Mouse (Mus musculus): ENCODE measurements around the gene Klhl35. TPM values are rescaled to one million over a fixed set of nuclear protein-coding genes. Genes with fewer than 3 reads are reported as not detected.

The Klhl35 gene
- polyA plus RNA-seq, 1 experiment: not detected

DNA sequence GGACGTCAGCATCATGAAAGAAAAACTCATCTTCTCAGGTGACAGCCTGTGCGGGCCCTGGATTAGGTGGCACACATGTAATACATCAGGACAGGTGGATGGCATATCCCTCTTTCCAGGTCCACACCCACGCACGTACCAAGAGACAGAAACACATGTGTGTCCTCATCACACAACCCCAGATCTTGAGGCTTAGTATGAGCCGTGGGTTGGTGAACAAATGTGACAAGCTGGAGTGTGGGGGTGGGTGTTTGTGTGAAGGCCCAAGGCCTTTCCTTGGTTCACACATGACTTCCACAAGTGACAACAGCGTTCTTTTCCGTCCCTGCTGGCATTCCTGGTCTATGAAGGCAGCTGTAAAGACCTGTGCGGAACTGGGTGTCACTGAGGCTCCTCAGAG is 7.0 kb upstream of the Klhl35 start:
- 82% methylated on average over 8 of the region's 8 CpGs for WGBS
- TF ChIP-seq CTCF (IDR thresholded peaks at IDR 0.05; ENCODE audit: control insufficient read depth, insufficient read depth, low read length): no peak
- no peak for TF ChIP-seq POLR2A (IDR thresholded peaks at IDR 0.05; ENCODE audit: borderline replicate concordance, control insufficient read depth, low read depth, low read length)
- H3K4me3 ChIP-seq (replicated peaks; ENCODE audit: control insufficient read depth, low read depth, low read length): no peak overlapping the region

GRCm38 (mm10) chr7:99459888-99460652 is 5.7 kb upstream of the Klhl35 start:
- Histone ChIP-seq H3K4me1 (ENCODE audit: control insufficient read depth, insufficient read depth, low read length) (no peaks in the 10 kb centered on the region), H3K27ac (ENCODE audit: control insufficient read depth, insufficient read depth, low read depth, low read length, poor library complexity) (no peak overlapping the region), H3K4me3 (replicated peaks; ENCODE audit: control insufficient read depth, low read depth, low read length) (no peak overlapping the region)
- no peak for TF ChIP-seq POLR2A (IDR thresholded peaks at IDR 0.05; ENCODE audit: borderline replicate concordance, control insufficient read depth, low read depth, low read length)
- 75% methylated on average over 15 of the region's 15 CpGs for WGBS

More for the DNA sequence above, 7.0 kb upstream of the Klhl35 start:
- H3K27ac ChIP-seq (ENCODE audit: control insufficient read depth, insufficient read depth, low read depth, low read length, poor library complexity): no peak overlapping the region
- no peaks in the 10 kb centered on the region for H3K4me1 ChIP-seq (ENCODE audit: control insufficient read depth, insufficient read depth, low read length)

DNA sequence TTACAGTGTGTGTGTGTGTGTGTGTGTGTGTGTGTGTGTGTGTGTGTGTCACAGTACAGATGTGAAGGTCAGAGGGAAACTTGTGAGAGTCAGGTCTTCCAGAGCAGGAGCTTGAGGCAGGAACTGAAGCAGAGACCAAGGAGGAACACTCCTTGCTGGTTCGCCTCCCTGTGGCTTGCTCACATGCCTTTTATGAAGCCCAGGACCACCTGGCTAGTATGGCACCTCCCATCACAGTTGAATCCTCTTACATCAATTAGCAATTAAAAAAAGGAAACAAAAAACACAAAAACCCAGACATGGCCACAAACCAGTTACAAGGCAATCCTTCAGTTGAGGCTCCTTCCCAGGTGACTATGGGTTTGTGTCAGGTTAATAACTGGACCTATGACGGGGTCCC is 2.7 kb upstream of the Klhl35 start:
- Histone ChIP-seq H3K4me3 (replicated peaks; ENCODE audit: control insufficient read depth, low read depth, low read length) (no peak overlapping the region), H3K27ac (ENCODE audit: control insufficient read depth, insufficient read depth, low read depth, low read length, poor library complexity) (no peak overlapping the region), H3K4me1 (ENCODE audit: control insufficient read depth, insufficient read depth, low read length) (peaks cover 2% of the 10 kb centered on the region)
- WGBS: 65% methylated on average over 2 of the region's 2 CpGs
- TF ChIP-seq CTCF (IDR thresholded peaks at IDR 0.05; ENCODE audit: control insufficient read depth, insufficient read depth, low read length) (no peak), POLR2A (IDR thresholded peaks at IDR 0.05; ENCODE audit: borderline replicate concordance, control insufficient read depth, low read depth, low read length) (no peak)

GRCm38 (mm10) chr7:99467916-99468282 is 2.1 kb downstream of the Klhl35 start:
- peaks cover 2% of the 10 kb centered on the region for H3K4me1 ChIP-seq (ENCODE audit: control insufficient read depth, insufficient read depth, low read length)
- H3K27ac ChIP-seq (ENCODE audit: control insufficient read depth, insufficient read depth, low read depth, low read length, poor library complexity): peak overlapping the region; percentile 95
- TF ChIP-seq CTCF (IDR thresholded peaks at IDR 0.05; ENCODE audit: control insufficient read depth, insufficient read depth, low read length): no peak
- TF ChIP-seq POLR2A (IDR thresholded peaks at IDR 0.05; ENCODE audit: borderline replicate concordance, control insufficient read depth, low read depth, low read length): no peak
- peak overlapping the region; percentile 75 for H3K4me3 ChIP-seq (replicated peaks; ENCODE audit: control insufficient read depth, low read depth, low read length)
- WGBS: 1% methylated on average over 11 of the region's 11 CpGs

DNA sequence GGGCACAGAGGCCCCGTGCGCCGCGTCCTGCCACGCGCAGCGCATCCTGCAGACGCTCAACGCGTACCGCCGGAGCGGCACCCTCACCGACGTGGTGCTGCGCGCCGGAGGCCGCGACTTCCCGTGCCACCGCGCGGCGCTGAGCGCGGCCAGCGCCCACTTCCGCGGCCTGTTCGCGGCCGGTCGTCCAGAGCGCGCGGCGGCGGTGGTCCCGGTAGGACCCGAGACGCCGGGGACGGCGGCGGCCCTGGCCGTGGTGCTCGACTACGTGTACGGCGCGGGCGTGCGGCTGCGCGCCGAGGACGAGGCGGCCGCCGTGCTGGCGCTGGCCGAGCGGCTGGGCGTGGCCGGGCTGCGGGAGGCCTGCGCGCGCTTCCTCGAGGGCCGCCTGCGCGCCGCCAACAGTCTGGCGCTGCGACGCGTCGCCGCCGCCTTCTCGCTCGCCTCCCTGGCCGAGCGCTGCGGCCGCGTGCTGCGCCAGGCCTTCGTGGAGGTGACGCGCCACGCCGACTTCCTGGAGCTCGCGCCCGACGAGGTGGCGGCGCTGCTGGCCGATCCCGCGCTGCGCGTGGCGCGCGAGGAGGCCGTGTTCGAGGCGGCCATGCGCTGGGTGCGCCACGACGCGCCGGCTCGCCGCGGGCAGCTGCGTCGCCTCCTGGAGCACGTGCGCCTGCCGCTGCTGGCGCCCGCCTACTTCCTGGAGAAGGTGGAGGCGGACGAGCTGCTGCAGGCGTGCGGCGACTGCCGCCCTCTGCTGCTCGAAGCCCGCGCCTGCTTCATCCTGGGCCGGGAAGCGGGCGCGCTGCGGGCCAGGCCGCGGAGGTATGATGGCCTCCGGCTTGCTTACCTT is 2.7 kb downstream of the Klhl35 start:
- under 1% methylated on average over 141 of the region's 145 CpGs for WGBS
- TF ChIP-seq CTCF (IDR thresholded peaks at IDR 0.05; ENCODE audit: control insufficient read depth, insufficient read depth, low read length) (peak; percentile 54), POLR2A (IDR thresholded peaks at IDR 0.05; ENCODE audit: borderline replicate concordance, control insufficient read depth, low read depth, low read length) (peak; percentile 56; the same call in 1 of the 2 replicates)
- peak overlapping the region; percentile 95 for H3K27ac ChIP-seq (ENCODE audit: control insufficient read depth, insufficient read depth, low read depth, low read length, poor library complexity)

GRCm38 (mm10) chr7:99469680-99470405 is 4.0 kb downstream of the Klhl35 start:
- no peak overlapping the region for H3K4me3 ChIP-seq (replicated peaks; ENCODE audit: control insufficient read depth, low read depth, low read length)
- H3K4me1 ChIP-seq (ENCODE audit: control insufficient read depth, insufficient read depth, low read length): peaks cover 6% of the 10 kb centered on the region
- peak overlapping the region; percentile 12 for H3K27ac ChIP-seq (ENCODE audit: control insufficient read depth, insufficient read depth, low read depth, low read length, poor library complexity)
- TF ChIP-seq POLR2A (IDR thresholded peaks at IDR 0.05; ENCODE audit: borderline replicate concordance, control insufficient read depth, low read depth, low read length): no peak
- TF ChIP-seq CTCF (IDR thresholded peaks at IDR 0.05; ENCODE audit: control insufficient read depth, insufficient read depth, low read length): no peak
- 47% methylated on average over 17 of the region's 17 CpGs for WGBS

More for the DNA sequence above, 2.7 kb downstream of the Klhl35 start:
- Histone ChIP-seq H3K4me1 (ENCODE audit: control insufficient read depth, insufficient read depth, low read length) (peaks cover 2% of the 10 kb centered on the region), H3K4me3 (replicated peaks; ENCODE audit: control insufficient read depth, low read depth, low read length) (peak overlapping the region; percentile 75)

DNA sequence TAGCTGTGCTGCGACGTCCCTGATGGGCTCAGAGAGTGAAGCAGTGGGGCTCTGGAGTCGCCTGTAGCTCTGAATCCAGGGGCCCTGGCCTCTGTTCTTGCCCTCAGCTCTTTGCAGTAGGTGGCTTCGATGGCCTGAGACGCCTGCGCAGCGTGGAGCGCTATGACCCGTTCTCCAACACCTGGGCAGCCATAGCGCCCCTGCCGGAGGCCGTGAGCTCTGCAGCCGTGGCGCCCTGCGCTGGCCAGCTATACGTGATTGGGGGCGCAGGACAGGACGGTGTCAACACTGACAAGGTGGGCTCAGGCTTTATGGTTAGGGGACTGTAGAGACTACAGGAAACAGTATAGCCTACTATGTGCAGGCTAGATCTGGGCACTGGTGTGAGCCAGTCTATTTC is 5.8 kb downstream of the Klhl35 start:
- Histone ChIP-seq H3K4me1 (ENCODE audit: control insufficient read depth, insufficient read depth, low read length) (peaks cover 6% of the 10 kb centered on the region), H3K27ac (ENCODE audit: control insufficient read depth, insufficient read depth, low read depth, low read length, poor library complexity) (no peak overlapping the region), H3K4me3 (replicated peaks; ENCODE audit: control insufficient read depth, low read depth, low read length) (no peak overlapping the region)
- WGBS: 83% methylated on average over 18 of the region's 18 CpGs
- TF ChIP-seq CTCF (IDR thresholded peaks at IDR 0.05; ENCODE audit: control insufficient read depth, insufficient read depth, low read length): no peak
- no peak; the same call in 1 of the 2 replicates for TF ChIP-seq POLR2A (IDR thresholded peaks at IDR 0.05; ENCODE audit: borderline replicate concordance, control insufficient read depth, low read depth, low read length)

Data from bone marrow, adult 2 months (tissue).